Mouse (Mus musculus) cerebellum, postnatal 14 days (tissue): ENCODE measurements around the gene Il1rap.
A peak's percentile ranks its signal among the peaks of the same experiment; 100 is the strongest.

Experiments used
- DNase-seq, 2 experiments: peaks; one replicate each; pipeline ENCODE4 v3.0.0; 2021; ENCODE audit warnings: mixed read lengths in 2 of 2

Gene Il1rap

DNA sequence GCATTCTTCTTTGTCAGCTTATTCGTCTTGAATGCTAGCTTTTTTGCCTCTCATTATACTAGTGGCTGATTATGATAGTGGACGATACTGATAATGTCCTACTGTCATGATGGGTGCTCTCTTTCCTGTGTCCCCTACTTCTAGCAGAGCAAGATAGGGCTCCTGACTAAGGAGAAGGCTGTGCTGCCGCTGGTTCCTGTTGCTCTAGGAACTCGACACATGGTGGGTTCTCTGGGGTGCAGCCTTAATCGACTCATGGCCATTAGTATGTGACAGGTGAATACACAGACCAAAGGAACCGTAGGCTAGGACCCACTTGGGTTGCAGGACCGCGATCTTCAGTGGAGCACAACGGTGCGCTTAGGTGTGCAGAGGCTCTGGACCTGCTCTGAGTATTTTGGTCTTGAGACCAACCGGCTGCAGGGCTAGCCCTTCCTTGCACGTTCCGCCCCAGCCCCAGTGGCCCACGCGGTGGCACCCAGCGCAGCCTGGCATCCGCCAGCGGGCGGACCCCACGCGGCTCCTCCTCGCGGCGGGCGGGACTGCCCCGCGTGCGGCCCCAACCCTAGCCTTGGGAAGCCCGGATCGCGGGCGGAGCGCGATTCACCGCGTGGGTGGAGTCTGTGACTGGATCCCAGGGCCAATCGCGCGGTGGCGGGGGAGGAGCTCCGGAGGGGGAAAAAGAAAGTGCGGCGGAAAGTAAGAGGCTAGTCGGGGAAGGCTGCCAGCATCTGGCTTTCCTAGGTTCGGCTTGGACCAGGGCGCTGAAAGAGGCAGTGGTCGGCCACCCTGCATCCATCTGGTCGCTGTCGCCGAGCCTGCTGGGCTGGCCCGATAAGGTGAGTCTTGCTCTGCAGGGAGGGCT, at the start of gene Il1rap:
TSS of gene Il1rap (plus strand) at position 657 of the 865 bp plus-strand sequence.
- DNase-seq: peak; percentile 85 to 86

GRCm38 (mm10) chr16:26532287-26532686, 49.2 kb upstream of the Il1rap start:
- no peak for DNase-seq

- no peak for DNase-seq
Measured at GRCm38 (mm10) chr16:26546170-26546878, 35.2 kb upstream of the Il1rap start.

DNA sequence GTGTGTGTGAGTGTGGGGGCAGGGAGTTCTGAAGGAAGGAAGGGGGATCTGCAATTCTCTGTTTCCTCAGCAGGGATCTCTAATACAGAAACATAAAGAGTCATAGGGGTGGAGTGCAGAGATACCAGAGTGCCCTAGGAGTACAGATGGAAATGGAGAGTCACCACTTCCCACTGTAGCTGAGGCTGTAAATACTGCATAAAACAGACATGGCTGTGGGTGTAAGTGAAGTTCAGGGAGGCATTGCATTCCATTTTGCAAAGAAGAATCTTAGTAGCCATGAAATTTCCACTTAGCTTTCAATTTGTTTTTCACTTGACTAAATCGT, 34.7 kb upstream of the Il1rap start:
- no peak for DNase-seq

GRCm38 (mm10) chr16:26549221-26549620, 32.3 kb upstream of the Il1rap start:
- DNase-seq: no peak

GRCm38 (mm10) chr16:26552234-26552633, 29.3 kb upstream of the Il1rap start:
- DNase-seq: no peak

GRCm38 (mm10) chr16:26558797-26559196, 22.7 kb upstream of the Il1rap start:
- DNase-seq: no peak

DNA sequence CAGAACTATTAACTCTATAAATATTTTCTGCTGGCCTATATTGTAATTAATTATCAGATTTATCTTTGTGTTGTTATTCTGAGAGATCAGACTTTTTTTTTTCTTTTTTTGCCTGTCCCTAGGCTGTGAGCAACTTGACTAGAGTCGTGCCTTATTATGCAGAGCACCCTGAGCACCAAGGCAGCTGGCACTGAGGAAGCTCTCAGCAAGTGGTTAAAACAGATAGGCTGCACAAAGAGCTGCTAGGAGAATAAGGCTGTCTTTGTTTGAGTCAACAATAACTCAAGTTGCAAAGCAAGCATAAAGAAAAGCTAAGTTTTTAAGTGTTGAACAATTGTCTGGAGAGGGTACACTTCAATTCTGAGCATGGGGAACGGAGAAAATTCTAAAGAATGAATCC, 19.8 kb upstream of the Il1rap start:
- DNase-seq: no peak

DNA sequence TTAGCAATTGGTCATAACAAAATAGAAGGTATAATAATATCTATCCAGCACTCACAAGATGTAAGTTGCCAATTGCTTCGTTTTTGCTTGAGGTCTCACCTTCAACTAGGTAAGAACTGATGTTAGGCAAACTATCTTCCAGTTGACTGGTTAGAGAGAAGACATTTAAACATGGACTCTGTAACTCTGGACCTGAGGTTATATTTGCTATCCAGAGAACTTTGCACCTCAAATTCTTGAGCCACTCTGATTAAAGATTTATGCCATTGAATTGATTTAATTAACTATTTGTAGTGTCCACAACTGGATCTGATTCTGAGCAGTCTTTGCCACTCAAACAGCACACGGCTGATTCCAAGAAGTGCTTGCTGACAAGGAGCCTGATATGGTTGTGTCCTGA, 18.7 kb upstream of the Il1rap start:
- DNase-seq: no peak

GRCm38 (mm10) chr16:26569387-26569978, 12.0 kb upstream of the Il1rap start:
- DNase-seq: no peak

- DNase-seq: no peak
Measured at GRCm38 (mm10) chr16:26571836-26572235, 9.7 kb upstream of the Il1rap start.

- no peak for DNase-seq
Measured at GRCm38 (mm10) chr16:26574173-26574572, 7.3 kb upstream of the Il1rap start.

DNA sequence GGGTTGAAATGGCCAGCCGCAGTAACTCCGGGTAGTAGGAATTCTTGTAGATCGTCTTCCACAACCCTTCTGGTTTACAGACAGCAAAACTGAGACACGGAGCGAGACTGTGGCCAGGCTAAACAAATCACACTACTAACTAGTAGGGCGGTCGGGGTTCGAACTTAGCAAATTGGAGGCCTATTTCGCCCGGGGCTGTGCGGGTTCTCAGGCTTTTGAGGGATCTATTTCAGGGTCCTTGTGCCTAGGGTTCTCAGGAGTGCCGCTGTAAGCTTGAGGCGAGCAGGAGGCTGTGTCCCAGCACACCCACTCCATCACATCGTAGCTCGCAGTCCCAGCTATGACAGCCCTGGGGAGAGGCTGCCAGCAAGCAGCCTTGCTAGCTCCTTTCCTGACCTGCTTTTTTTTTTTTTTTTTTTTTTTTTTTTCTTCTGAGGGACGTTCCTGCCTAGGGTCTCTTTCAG, 441 bp downstream of the Il1rap start:
- DNase-seq: peak in 1 of 2 experiments; percentile 34

GRCm38 (mm10) chr16:26585806-26586205, 4.3 kb downstream of the Il1rap start:
- no peak for DNase-seq

DNA sequence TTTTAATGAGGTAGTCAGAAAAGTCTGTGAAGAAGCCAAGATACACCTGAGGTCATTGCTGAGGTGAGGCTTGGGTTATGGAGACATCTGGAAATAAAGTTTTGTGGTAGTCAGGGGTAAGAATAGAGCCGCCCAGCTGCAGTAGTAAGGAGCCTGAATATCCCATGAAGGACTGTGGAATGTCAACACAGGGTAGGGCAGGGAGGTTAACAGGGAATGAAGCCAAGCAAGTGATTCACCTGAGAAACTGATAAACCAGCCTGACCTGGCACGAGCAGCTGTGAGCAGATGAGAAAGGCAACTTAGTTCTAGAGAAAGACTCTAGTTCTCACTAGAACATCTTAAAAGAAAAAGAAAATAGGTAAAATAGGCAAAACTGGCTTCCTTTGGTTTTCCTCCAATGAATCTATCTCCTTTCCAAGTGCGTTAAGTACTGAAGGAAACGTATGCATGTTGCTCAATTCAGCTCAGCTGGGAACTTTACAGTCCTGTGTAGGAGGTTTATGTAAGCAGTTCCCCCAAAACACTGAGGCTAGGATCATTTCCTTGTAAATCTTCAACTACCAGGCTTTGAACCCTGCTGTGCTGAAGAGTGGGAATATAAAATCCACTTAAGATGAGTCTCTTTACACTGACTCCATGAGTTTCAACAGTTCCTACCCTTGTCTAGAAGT, 9.5 kb downstream of the Il1rap start:
- no peak for DNase-seq

- peak in 1 of 2 experiments; percentile 12 for DNase-seq
Measured at GRCm38 (mm10) chr16:26596440-26596839, 14.9 kb downstream of the Il1rap start.

GRCm38 (mm10) chr16:26597307-26597706, 15.8 kb downstream of the Il1rap start:
- DNase-seq: no peak

- DNase-seq: no peak
Measured at GRCm38 (mm10) chr16:26598591-26598990, 17.1 kb downstream of the Il1rap start.

DNA sequence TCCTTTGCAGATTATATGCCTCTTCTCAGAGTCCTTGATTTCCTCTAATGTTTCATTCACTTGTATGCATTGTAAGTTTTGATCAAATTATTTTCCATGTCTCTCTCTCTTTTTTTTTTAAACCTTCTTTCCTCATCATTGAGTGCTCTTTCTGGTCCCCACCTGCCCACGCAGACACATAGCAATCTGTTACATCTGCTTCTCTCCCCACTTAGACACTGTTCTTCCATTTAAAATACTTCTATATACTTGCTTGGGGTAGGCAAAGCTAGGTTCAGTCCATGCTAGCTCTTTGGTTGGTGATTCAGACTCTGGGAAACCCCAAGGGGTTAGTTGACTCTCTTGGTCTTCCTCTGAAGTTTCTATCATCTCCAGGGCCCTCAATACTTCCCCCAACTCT, 20.0 kb downstream of the Il1rap start:
- no peak for DNase-seq

DNA sequence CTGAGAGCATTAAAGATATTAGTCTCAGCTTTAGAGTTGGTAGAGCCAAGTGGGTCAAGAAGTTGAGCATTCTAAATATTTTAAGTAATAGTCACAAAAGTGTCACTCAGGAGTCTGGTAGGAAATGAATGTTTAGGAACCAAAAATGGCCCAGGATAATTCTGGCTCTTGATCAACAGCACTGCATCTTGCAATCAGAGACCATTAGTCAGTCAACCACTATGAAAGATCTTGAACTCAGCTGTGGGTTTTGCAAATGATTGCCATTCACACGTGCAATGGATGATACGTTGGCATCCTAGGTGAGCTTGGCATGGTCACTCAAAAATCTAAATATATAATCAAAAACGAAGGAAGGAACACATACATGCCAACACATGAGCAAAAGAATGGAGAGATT, 23.1 kb downstream of the Il1rap start:
- DNase-seq: no peak

- DNase-seq: no peak
Measured at GRCm38 (mm10) chr16:26608003-26608402, 26.5 kb downstream of the Il1rap start.

DNA sequence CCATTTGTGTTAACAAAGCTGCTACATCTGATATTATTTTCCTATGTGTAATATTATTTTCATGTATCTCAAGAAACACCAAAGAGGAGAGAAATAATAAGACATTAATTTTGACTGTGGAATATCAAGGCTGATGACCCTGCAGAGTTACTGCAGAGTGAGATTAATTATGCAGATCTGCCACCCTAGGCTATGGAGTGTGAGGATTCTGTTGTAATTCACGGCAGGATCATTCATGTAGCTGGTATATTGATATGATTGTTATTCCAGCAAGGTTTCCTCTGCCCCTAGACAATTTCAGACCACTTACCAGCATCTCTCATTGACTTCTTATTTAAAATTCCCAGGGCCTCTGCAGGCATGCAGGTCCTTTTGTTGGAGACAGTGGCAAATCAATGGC, 29.0 kb downstream of the Il1rap start:
- no peak for DNase-seq
